Mouse (Mus musculus) heart, adult 2 months (tissue): ENCODE results near the gene Hpn. TPM values are rescaled to one million over a fixed set of nuclear protein-coding genes. Genes with fewer than 3 reads are reported as not detected.

Experiments
- DNase-seq, 2 experiments: peaks; one replicate each; pipeline ENCODE4 v3.0.0; 2021
- H3K27ac ChIP-seq: fragments of 200-600 bp; 2 replicates; pipeline ENCODE4 v1.8.1; 2022
- H3K27me3 ChIP-seq: fragments of 200-500 bp; 2 replicates; pipeline ENCODE4 v1.6.1; 2012; ENCODE audit warnings: mild to moderate bottlenecking, low read length, inconsistent platforms, mixed read lengths; ENCODE audit not compliant: control insufficient read depth, insufficient read depth
- H3K36me3 ChIP-seq: fragments of 200-500 bp; 2 replicates; pipeline ENCODE4 v1.6.1; 2012; ENCODE audit warnings: low read length, inconsistent platforms; ENCODE audit not compliant: control insufficient read depth, insufficient read depth
- H3K4me1 ChIP-seq: fragments of 200-500 bp; 2 replicates; pipeline ENCODE4 v1.6.1; 2011; ENCODE audit warnings: low read length; ENCODE audit not compliant: control insufficient read depth, insufficient read depth
- H3K4me3 ChIP-seq: fragments of 200-600 bp; 2 replicates; pipeline ENCODE4 v1.8.1; 2022
- H3K79me2 ChIP-seq: fragments of 200-500 bp; replicated peaks from 2 replicates; pipeline ENCODE4 v1.6.1; 2012; ENCODE audit warnings: mild to moderate bottlenecking, inconsistent platforms, low read length, moderate library complexity, mixed read lengths; ENCODE audit not compliant: control insufficient read depth, insufficient read depth
- H3K9ac ChIP-seq: fragments of 200-500 bp; 2 replicates; pipeline ENCODE4 v1.6.1; 2012; ENCODE audit warnings: low read depth, mild to moderate bottlenecking, control low read depth, inconsistent platforms, low read length, mixed read lengths
- CTCF ChIP-seq: fragments of 200-600 bp; IDR thresholded peaks from 2 replicates; pipeline ENCODE4 v1.8.1; 2022; ENCODE audit warnings: antibody characterized with exemption, mild to moderate bottlenecking, moderate library complexity
- EP300 ChIP-seq: fragments of 200-500 bp; IDR thresholded peaks from 2 replicates; pipeline ENCODE4 v1.6.1; 2011; ENCODE audit warnings: low read depth, low read length, control low read depth; ENCODE audit not compliant: insufficient read depth
- POLR2A ChIP-seq: fragments of 200-500 bp; IDR thresholded peaks from 2 replicates; pipeline ENCODE4 v1.6.1; 2011; ENCODE audit warnings: mild to moderate bottlenecking, low read depth, low read length, control low read depth; ENCODE audit not compliant: insufficient read depth
- WGBS: fragments of 180-500 bp; shearing (Covaris S2); methylation state at CpG from one replicate; pipeline ENCODE4 v1.1.7; 2018; 5-methylcytosine and 5-hydroxymethylcytosine counted together
- intact Hi-C: fragments of 180-260 bp; cut with DNase I; formaldehyde crosslinking; loops from one replicate; pipeline ENCODE4 v1.15.1; 2025
- polyA plus RNA-seq: library from polyadenylated mRNA; depleted of rRNA; stranded (reverse); fragments of >200 nt; gene quantifications from 2 replicates; pipeline ENCODE4 v1.2.3, GENCODE M21; 2012
- total RNA-seq, 2 experiments: library from RNA; stranded (reverse); gene quantifications; 2 replicates each; pipeline ENCODE4 v1.2.3; 2021

The Hpn gene
- total and polyA plus RNA-seq, 3 experiments, result 1.7 to 5.1 (median 2.6) TPM

DNA sequence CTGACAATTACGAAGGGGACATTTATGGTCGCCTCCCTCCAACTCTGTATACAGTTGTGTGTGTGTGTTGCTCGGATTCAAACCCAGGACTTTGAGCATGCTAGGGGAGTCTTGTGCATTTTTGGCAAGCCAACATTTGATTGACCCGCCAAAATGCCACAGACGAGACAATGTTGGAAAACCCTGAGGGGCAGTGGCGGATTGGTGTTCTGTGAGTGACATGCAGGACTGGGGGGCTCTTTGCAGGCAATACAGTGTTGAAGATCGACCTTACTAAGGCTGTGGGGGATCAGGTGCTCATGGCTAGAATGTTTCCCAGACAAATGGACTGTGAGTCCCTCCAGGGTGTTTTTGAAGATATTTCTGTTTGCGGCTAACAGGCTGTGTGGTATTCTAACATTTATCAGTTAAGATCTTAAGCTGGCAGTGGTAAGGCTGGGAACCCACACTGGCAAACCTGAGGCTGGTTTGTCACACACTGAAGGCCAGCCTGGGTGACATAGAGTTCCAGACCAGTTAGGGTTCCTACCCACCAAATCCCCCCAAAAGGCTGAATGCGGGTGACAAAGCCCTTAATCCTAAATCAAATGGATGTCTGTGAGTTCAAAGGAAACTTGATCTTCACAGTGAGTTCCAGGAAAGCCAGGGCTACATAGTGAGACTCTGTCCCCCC lies 18.1 kb downstream of the Hpn start:
- intact Hi-C loops, result loop anchor here (1.0 to 5.0 kb wide), 4 partner anchors 18 to 140 kb away; partner anchors contain the start of genes Lgi4 and Usf2
- 79% methylated on average over 9 of the region's 9 CpGs for WGBS

DNA sequence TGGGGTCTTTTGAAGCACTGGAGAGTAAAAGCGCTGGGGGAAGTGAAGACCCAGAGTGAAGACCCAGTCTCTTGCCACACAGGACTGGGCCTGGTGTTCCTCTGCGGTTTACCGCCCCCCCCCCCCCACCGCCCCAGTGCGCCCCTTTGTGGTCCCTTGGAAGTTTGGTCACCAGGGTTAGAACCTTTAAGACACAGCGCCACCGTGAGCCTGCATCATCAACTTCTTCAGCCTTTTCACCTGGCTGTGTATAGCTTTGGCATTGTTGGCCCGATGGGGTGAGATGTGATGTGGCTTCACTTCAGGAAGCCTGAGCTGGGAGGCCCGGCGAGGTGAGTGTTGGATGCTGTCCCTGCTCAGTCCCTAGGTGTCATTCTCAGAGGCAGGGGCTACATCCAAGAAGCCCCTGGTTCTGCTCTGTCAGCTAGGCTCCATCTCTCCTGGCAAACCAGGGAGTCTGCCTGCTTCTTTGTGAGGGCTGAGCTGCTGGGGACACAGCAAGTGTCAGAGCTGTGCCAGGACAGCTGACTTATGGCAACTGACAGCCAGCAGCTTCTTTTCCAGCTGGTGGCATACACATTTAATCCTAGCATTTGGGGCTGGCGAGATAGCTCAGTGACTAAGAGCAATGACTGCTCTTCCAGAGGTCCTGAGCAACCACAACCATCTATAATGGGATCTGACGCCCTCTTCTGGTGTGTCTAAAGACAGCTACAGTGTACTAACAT lies 20.2 kb downstream of the Hpn start:
- Histone ChIP-seq H3K4me1 (no peaks in the 10 kb centered on the region), H3K4me3 (no peak overlapping the region), H3K79me2 (no peaks in the 10 kb centered on the region), H3K27me3 (no peaks in the 10 kb centered on the region), H3K36me3 (no peaks in the 10 kb centered on the region), H3K9ac (no peak overlapping the region), H3K27ac (no peak overlapping the region)
- no peak for DNase-seq
- no peak for TF ChIP-seq EP300
- peak; percentile 45 for TF ChIP-seq CTCF
- TF ChIP-seq POLR2A, result no peak
- WGBS, result 36% methylated on average over 12 of the region's 12 CpGs
- intact Hi-C loops, result loop anchor here (5.0 kb wide), 2 partner anchors 103 to 138 kb away; partner anchors contain the start of gene Usf2

More for the DNA sequence above, 18.1 kb downstream of the Hpn start:
- Histone ChIP-seq H3K36me3 (no peaks in the 10 kb centered on the region), H3K79me2 (no peaks in the 10 kb centered on the region), H3K4me3 (no peak overlapping the region), H3K27me3 (no peaks in the 10 kb centered on the region), H3K9ac (no peak overlapping the region), H3K27ac (no peak overlapping the region; the same call in 1 of the 2 replicates), H3K4me1 (no peaks in the 10 kb centered on the region)
- DNase-seq, result no peak
- no peak for TF ChIP-seq POLR2A
- no peak for TF ChIP-seq CTCF
- TF ChIP-seq EP300, result no peak

- no peaks in the 10 kb centered on the region for H3K36me3 ChIP-seq
- intact Hi-C loops, result no loop called here
Observed at GRCm38 (mm10) chr7:31089721-31090120, 25.4 kb downstream of the Hpn start.

DNA sequence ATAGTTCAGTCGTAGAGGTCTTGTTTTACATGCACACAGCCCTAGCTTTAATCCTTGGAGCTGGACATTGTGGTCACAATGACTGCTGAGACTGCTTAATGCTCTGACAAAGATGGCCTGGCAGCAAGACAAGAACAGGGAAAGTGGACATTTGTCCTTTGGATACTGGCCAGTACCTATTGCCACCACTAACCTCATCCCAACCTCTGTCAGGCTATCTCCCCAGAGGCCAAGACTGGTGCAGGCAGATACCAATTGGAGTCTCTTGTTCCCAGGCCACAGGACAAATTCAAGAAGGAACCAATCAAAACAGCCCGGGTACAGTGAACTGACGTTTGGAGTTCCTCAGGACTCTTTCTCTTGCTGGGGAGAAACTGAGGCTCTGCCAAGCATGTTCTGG lies 26.9 kb downstream of the Hpn start:
- DNase-seq, result no peak
- no peak overlapping the region for H3K4me3 ChIP-seq
- H3K9ac ChIP-seq, result no peak overlapping the region
- H3K79me2 ChIP-seq, result no peaks in the 10 kb centered on the region
- no peak for TF ChIP-seq POLR2A
- no peak for TF ChIP-seq CTCF
- TF ChIP-seq EP300, result no peak
- peaks cover 13% of the 10 kb centered on the region for H3K4me1 ChIP-seq
- H3K27ac ChIP-seq, result peak overlapping the region; percentile 52
- intact Hi-C loops, result no loop called here
- no peaks in the 10 kb centered on the region for H3K27me3 ChIP-seq
- 47% methylated on average over 3 of the region's 3 CpGs for WGBS
- H3K36me3 ChIP-seq, result no peaks in the 10 kb centered on the region

More at GRCm38 (mm10) chr7:31089721-31090120, 25.4 kb downstream of the Hpn start:
- Histone ChIP-seq H3K27me3 (no peaks in the 10 kb centered on the region), H3K27ac (peak overlapping the region; percentile 12; the same call in 1 of the 2 replicates), H3K9ac (no peak overlapping the region), H3K4me3 (no peak overlapping the region), H3K79me2 (no peaks in the 10 kb centered on the region), H3K4me1 (peaks cover 7% of the 10 kb centered on the region)
- 74% methylated on average over 2 of the region's 2 CpGs for WGBS
- DNase-seq, result no peak
- no peak for TF ChIP-seq EP300
- TF ChIP-seq CTCF, result no peak
- no peak for TF ChIP-seq POLR2A

GRCm38 (mm10) chr7:31087262-31087661 lies 27.8 kb downstream of the Hpn start:
- no peak overlapping the region for H3K4me3 ChIP-seq
- H3K9ac ChIP-seq, result no peak overlapping the region
- H3K27me3 ChIP-seq, result no peaks in the 10 kb centered on the region
- H3K4me1 ChIP-seq, result peaks cover 18% of the 10 kb centered on the region
- 45% methylated on average over 2 of the region's 2 CpGs for WGBS
- peak overlapping the region; percentile 31 for H3K27ac ChIP-seq
- H3K36me3 ChIP-seq, result no peaks in the 10 kb centered on the region
- H3K79me2 ChIP-seq, result no peaks in the 10 kb centered on the region
- no peak for DNase-seq
- intact Hi-C loops, result no loop called here
- TF ChIP-seq POLR2A (no peak), CTCF (no peak), EP300 (no peak)
